Mouse (Mus musculus) hindbrain, embryonic 16.5 days (tissue): ENCODE measurements at regions not wholly inside any gene's neighbourhood (a gene's known extent, or its start where the extent isn't known, plus 50 kb on each side); places are given as distances from the start of the nearest gene placed in this dataset.
A peak's percentile ranks its signal among the peaks of the same experiment; 100 is the strongest.

Source experiments
- ATAC-seq: fragments of 200-750 bp; cut with Nextera tagmentation; 2 replicates; pipeline ENCODE4 v1.8.0; 2017; ENCODE audit warnings: moderate TSS enrichment, moderate library complexity
- H3K27ac ChIP-seq: fragments of 300-500 bp; sonication (generic); 2 replicates; pipeline ENCODE4 v1.5.1; 2014; ENCODE audit warnings: low read depth, mild to moderate bottlenecking, control low read depth, low read length, moderate library complexity
- H3K27me3 ChIP-seq: fragments of 300-500 bp; sonication (generic); replicated peaks from 2 replicates; pipeline ENCODE4 v1.6.1; 2014; ENCODE audit warnings: low read length; ENCODE audit not compliant: control insufficient read depth, insufficient read depth
- H3K36me3 ChIP-seq: fragments of 300-500 bp; sonication (generic); 2 replicates; pipeline ENCODE4 v1.6.1; 2014; ENCODE audit warnings: mild to moderate bottlenecking, low read length, moderate library complexity, mixed read lengths; ENCODE audit not compliant: control insufficient read depth, insufficient read depth
- H3K4me1 ChIP-seq: fragments of 300-500 bp; sonication (generic); 2 replicates; pipeline ENCODE4 v1.6.1; 2014; ENCODE audit warnings: low read depth, low read length; ENCODE audit not compliant: control insufficient read depth, insufficient read depth
- H3K4me2 ChIP-seq: fragments of 300-500 bp; sonication (generic); 2 replicates; pipeline ENCODE4 v1.6.1; 2014; ENCODE audit warnings: mild to moderate bottlenecking, low read length, control low read depth, moderate library complexity
- H3K4me3 ChIP-seq: fragments of 300-500 bp; sonication (generic); 2 replicates; pipeline ENCODE4 v1.5.1; 2014; ENCODE audit warnings: mild to moderate bottlenecking, low read length, control low read depth, moderate library complexity
- H3K9ac ChIP-seq: fragments of 300-500 bp; sonication (generic); 2 replicates; pipeline ENCODE4 v1.6.1; 2014; ENCODE audit warnings: low read depth, mild to moderate bottlenecking, control low read depth, low read length, moderate library complexity
- H3K9me3 ChIP-seq: fragments of 300-500 bp; sonication (generic); 2 replicates; pipeline ENCODE4 v1.6.1; 2014; ENCODE audit warnings: mild to moderate bottlenecking, low read length, moderate library complexity; ENCODE audit not compliant: control insufficient read depth
- WGBS: fragments of 180-500 bp; shearing (Covaris S2); extraction: QIAGEN DNeasy Blood & Tissue Kit; methylation state at CpG from one replicate; pipeline ENCODE4 v1.1.7; 2014; 5-methylcytosine and 5-hydroxymethylcytosine counted together

- no peak for ATAC-seq
- no peak overlapping the region for H3K4me2 ChIP-seq
- H3K4me3 ChIP-seq = no peak overlapping the region
- no peak overlapping the region for H3K27ac ChIP-seq
- 77% methylated on average over 6 of the region's 6 CpGs for WGBS
- H3K36me3 ChIP-seq = no peaks in the 10 kb centered on the region
- H3K9me3 ChIP-seq = no peaks in the 10 kb centered on the region
- H3K4me1 ChIP-seq = no peaks in the 10 kb centered on the region
- no peak overlapping the region for H3K9ac ChIP-seq
- no peaks in the 10 kb centered on the region for H3K27me3 ChIP-seq
Observed at GRCm38 (mm10) chr1:137972620-137973350, 202.7 kb downstream of the Ptprc start.

- Histone ChIP-seq H3K36me3 (no peaks in the 10 kb centered on the region), H3K27me3 (no peaks in the 10 kb centered on the region), H3K4me3 (no peak overlapping the region), H3K4me2 (peak overlapping the region; percentile 25; the same call in 1 of the 2 replicates), H3K9ac (no peak overlapping the region), H3K4me1 (no peaks in the 10 kb centered on the region), H3K27ac (peak overlapping the region; percentile 55), H3K9me3 (no peaks in the 10 kb centered on the region)
- WGBS = 35% methylated on average over 16 of the region's 16 CpGs
- ATAC-seq = peak; percentile 82
Observed at GRCm38 (mm10) chr1:137966151-137966836, 209.2 kb downstream of the Ptprc start.

- no peaks in the 10 kb centered on the region for H3K36me3 ChIP-seq
- no peak overlapping the region for H3K9ac ChIP-seq
- no peaks in the 10 kb centered on the region for H3K9me3 ChIP-seq
- H3K27ac ChIP-seq = no peak overlapping the region
- no peak for ATAC-seq
- no peak overlapping the region for H3K4me2 ChIP-seq
- H3K4me1 ChIP-seq = no peaks in the 10 kb centered on the region
- H3K27me3 ChIP-seq = no peaks in the 10 kb centered on the region
- 61% methylated on average over 6 of the region's 6 CpGs for WGBS
- no peak overlapping the region for H3K4me3 ChIP-seq
Observed at GRCm38 (mm10) chr1:137963656-137964055, 211.9 kb downstream of the Ptprc start.

- Histone ChIP-seq H3K4me1 (no peaks in the 10 kb centered on the region), H3K9ac (no peak overlapping the region), H3K27me3 (no peaks in the 10 kb centered on the region), H3K9me3 (no peaks in the 10 kb centered on the region), H3K4me3 (no peak overlapping the region), H3K27ac (no peak overlapping the region), H3K4me2 (no peak overlapping the region), H3K36me3 (no peaks in the 10 kb centered on the region)
- WGBS = 76% methylated on average over 3 of the region's 3 CpGs
- ATAC-seq = no peak
Observed at GRCm38 (mm10) chr1:137958040-137958439, 217.5 kb downstream of the Ptprc start.

- no peak overlapping the region for H3K9ac ChIP-seq
- H3K36me3 ChIP-seq = no peaks in the 10 kb centered on the region
- H3K27me3 ChIP-seq = no peaks in the 10 kb centered on the region
- H3K27ac ChIP-seq = no peak overlapping the region
- WGBS = 77% methylated on average over 3 of the region's 3 CpGs
- ATAC-seq = no peak
- no peaks in the 10 kb centered on the region for H3K9me3 ChIP-seq
- H3K4me3 ChIP-seq = no peak overlapping the region
- H3K4me2 ChIP-seq = no peak overlapping the region
- no peaks in the 10 kb centered on the region for H3K4me1 ChIP-seq
Observed at GRCm38 (mm10) chr1:137955993-137956392, 219.5 kb downstream of the Ptprc start.

- no peak overlapping the region for H3K27ac ChIP-seq
- H3K36me3 ChIP-seq = peaks cover 5% of the 10 kb centered on the region; the same call in 1 of the 2 replicates
- no peaks in the 10 kb centered on the region for H3K4me1 ChIP-seq
- H3K9me3 ChIP-seq = no peaks in the 10 kb centered on the region
- no peak overlapping the region for H3K9ac ChIP-seq
- no peak overlapping the region for H3K4me2 ChIP-seq
- no peaks in the 10 kb centered on the region for H3K27me3 ChIP-seq
- H3K4me3 ChIP-seq = no peak overlapping the region
- 82% methylated on average over 2 of the region's 2 CpGs for WGBS
- no peak for ATAC-seq
Observed at GRCm38 (mm10) chr1:137955139-137955538, 220.4 kb downstream of the Ptprc start.

GRCm38 (mm10) chr1:137953369-137953768 lies 222.1 kb downstream of the Ptprc start:
- Histone ChIP-seq H3K27ac (no peak overlapping the region), H3K4me1 (no peaks in the 10 kb centered on the region), H3K4me3 (no peak overlapping the region), H3K9me3 (no peaks in the 10 kb centered on the region), H3K27me3 (no peaks in the 10 kb centered on the region), H3K4me2 (no peak overlapping the region), H3K9ac (no peak overlapping the region), H3K36me3 (peaks cover 7% of the 10 kb centered on the region; the same call in 1 of the 2 replicates)
- 74% methylated on average over 1 of the region's 1 CpGs for WGBS
- ATAC-seq = no peak

GRCm38 (mm10) chr1:137952777-137953176 lies 222.7 kb downstream of the Ptprc start:
- WGBS = 52% methylated on average over 1 of the region's 1 CpGs
- peak overlapping the region; percentile 21 for H3K27ac ChIP-seq
- H3K36me3 ChIP-seq = peaks cover 7% of the 10 kb centered on the region; the same call in 1 of the 2 replicates
- H3K4me2 ChIP-seq = no peak overlapping the region
- no peaks in the 10 kb centered on the region for H3K9me3 ChIP-seq
- peak; percentile 65 for ATAC-seq
- no peak overlapping the region for H3K4me3 ChIP-seq
- H3K4me1 ChIP-seq = no peaks in the 10 kb centered on the region
- no peaks in the 10 kb centered on the region for H3K27me3 ChIP-seq
- no peak overlapping the region for H3K9ac ChIP-seq

GRCm38 (mm10) chr1:137947900-137948299 lies 227.6 kb downstream of the Ptprc start:
- Histone ChIP-seq H3K9me3 (no peaks in the 10 kb centered on the region), H3K4me3 (no peak overlapping the region), H3K27ac (no peak overlapping the region), H3K4me1 (no peaks in the 10 kb centered on the region), H3K4me2 (no peak overlapping the region), H3K27me3 (no peaks in the 10 kb centered on the region), H3K36me3 (peaks cover 7% of the 10 kb centered on the region; the same call in 1 of the 2 replicates), H3K9ac (no peak overlapping the region)
- no peak for ATAC-seq
- 69% methylated on average over 1 of the region's 1 CpGs for WGBS
